ENCODE assay signal across 23 mouse cellular contexts in the genomic region with DNA sequence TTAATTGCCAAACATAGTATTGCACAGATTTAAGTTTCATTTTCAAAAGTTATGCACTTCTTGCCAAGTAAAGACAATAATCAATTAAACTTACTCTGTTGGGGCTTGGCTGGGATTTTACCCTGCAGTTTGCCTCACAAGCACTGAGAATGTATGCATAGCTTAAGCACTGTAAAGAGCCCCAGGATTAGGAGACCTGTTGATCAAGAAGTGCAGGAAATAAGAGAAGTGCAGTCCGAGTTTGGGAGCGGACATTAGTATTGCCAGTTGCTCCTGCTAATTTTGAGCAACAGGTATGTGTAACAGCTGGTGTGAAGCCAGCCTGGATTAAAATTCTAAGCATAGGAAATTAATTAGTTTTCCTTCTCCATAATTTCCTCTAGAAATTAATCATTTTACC.
DNase-seq lines count a peak whose midpoint lies in the region; ATAC-seq and TF ChIP-seq lines count a peak whose summit lies in the region.
"Had no signal": no experiment of that assay in that cellular context is flagged by ENCODE, and none has a peak within 500 bp of the region (broad histone marks: within the 10 kb centered on the region; RNA-seq: fewer than 3 reads in every experiment).

No protein-coding gene starts in this region.

- no peak for ATAC-seq in megakaryocyte, adult 5-6 weeks (ENCODE audit: poor library complexity, severe bottlenecking)
- ATAC-seq: forebrain, embryonic 14.5 days; forebrain, postnatal 0 days; Patski had no signal

- H3K36me3 ChIP-seq in CH12.LX (replicated peaks in 1 of 2; ENCODE audit: control insufficient read depth in 1 of 2, insufficient read depth in 1 of 2, low read length in 1 of 2), result no peaks in the 10 kb centered on the region
- no peaks in the 10 kb centered on the region for H3K36me3 ChIP-seq in myocyte (ENCODE audit: control insufficient read depth, insufficient read depth)
- H3K36me3 ChIP-seq: embryonic facial prominence, embryonic 13.5 days; forebrain, embryonic 10.5 days; forebrain, embryonic 12.5 days; G1E had no signal

- TF ChIP-seq CTCF in layer of hippocampus, adult 2 months (conservative IDR thresholded peaks at IDR 0.05), result no peak
- TF ChIP-seq CTCF in CH12.LX (conservative IDR thresholded peaks at IDR 0.05 in 1 of 2, IDR thresholded peaks at IDR 0.05 in 1 of 2; ENCODE audit: low read depth in 2 of 2, low read length in 2 of 2), result no peak

- TF ChIP-seq POLR2A in CH12.LX (IDR thresholded peaks at IDR 0.05; ENCODE audit: low read depth, low read length) (no peak), myocyte (IDR thresholded peaks at IDR 0.05; ENCODE audit: insufficient read length, low read depth) (no peak)

- H3K27me3 ChIP-seq in CH12.LX (replicated peaks) (no peaks in the 10 kb centered on the region), myocyte (ENCODE audit: control insufficient read depth, insufficient read depth, insufficient read length) (no peaks in the 10 kb centered on the region)
- H3K27me3 ChIP-seq: embryonic facial prominence, embryonic 13.5 days; forebrain, embryonic 12.5 days; Patski had no signal

- H3K4me1 ChIP-seq in CH12.LX (ENCODE audit: control insufficient read depth in 1 of 2, insufficient read depth in 2 of 2), result peaks cover 2 to 19% of the 10 kb centered on the region in 2 experiments; a peak in 2 of 4 replicates
- H3K4me1 ChIP-seq: embryonic facial prominence, embryonic 13.5 days; forebrain, embryonic 10.5 days; forebrain, embryonic 12.5 days had no signal

- no peak for TF ChIP-seq RAD21 in CH12.LX (IDR thresholded peaks at IDR 0.05; ENCODE audit: low read depth, low read length)

- dilution Hi-C loops in CH12.LX (cut with MboI; ENCODE audit: extremely low pct_ligation_motif_present, extremely low pct_unique_long_range_greater_than_20kb, low sequenced_read_pairs), result no loop called here

- no peak overlapping the region for H3ac ChIP-seq in myocyte (ENCODE audit: control insufficient read depth, insufficient read length)

- H3K4me2 ChIP-seq in CH12.LX (ENCODE audit: insufficient read depth, low read depth, poor library complexity, severe bottlenecking), result peak overlapping the region; percentile 88
- H3K4me2 ChIP-seq in myocyte (ENCODE audit: low read depth), result peak overlapping the region; percentile 52
- H3K4me2 ChIP-seq: embryonic facial prominence, embryonic 13.5 days; forebrain, embryonic 12.5 days had no signal

- H3K4me3 ChIP-seq in layer of hippocampus, adult 2 months, result no peak overlapping the region
- H3K4me3 ChIP-seq in CH12.LX (replicated peaks in 1 of 3; ENCODE audit: low read depth in 2 of 3, low read length in 2 of 3, poor library complexity in 1 of 3), result no peak overlapping the region
- H3K4me3 ChIP-seq in myocyte, result no peak overlapping the region
- H3K4me3 ChIP-seq: embryonic facial prominence, embryonic 13.5 days; forebrain, embryonic 10.5 days; forebrain, embryonic 12.5 days had no signal

- no peak for TF ChIP-seq EP300 in CH12.LX (IDR thresholded peaks at IDR 0.05; ENCODE audit: low read length)

- in situ Hi-C loops in CH12.LX (cut with MboI; ENCODE audit: low pct_ligation_motif_present, low pct_unique_long_range_greater_than_20kb, low sequenced_read_pairs), result no loop called here

- no peaks in the 10 kb centered on the region for H3K9me3 ChIP-seq in CH12.LX (replicated peaks; ENCODE audit: low read length)
- H3K9me3 ChIP-seq: embryonic facial prominence, embryonic 13.5 days; forebrain, embryonic 10.5 days; forebrain, embryonic 12.5 days; G1E had no signal

- no peaks in the 10 kb centered on the region for H3K79me2 ChIP-seq in CH12.LX (replicated peaks; ENCODE audit: control insufficient read depth, extremely low read depth, insufficient read depth, poor library complexity, severe bottlenecking)
- no peaks in the 10 kb centered on the region for H3K79me2 ChIP-seq in myocyte (ENCODE audit: control insufficient read depth, insufficient read depth)

- no peak for DNase-seq in layer of hippocampus, adult 2 months (ENCODE audit: low spot score in 2 of 2)
- no peak for DNase-seq in layer of hippocampus, adult 9-11 months
- DNase-seq in CH12.LX (ENCODE audit: extremely low read depth), result no peak
- peak; percentile 95 for DNase-seq in fat pad, adult 2 months (ENCODE audit: extremely low read depth, low read depth, low spot score)
- DNase-seq in thymus, postnatal 4 days, result no peak
- no peak for DNase-seq in heart, postnatal 4 days
- DNase-seq: adrenal gland, adult 8-10 months; adrenal gland, postnatal 14 days; adrenal gland, postnatal 36 days; cerebellum, adult 11-12 months; cerebellum, adult 2 months; cerebellum, adult 9-10 months; cerebellum, postnatal 10 days; cerebellum, postnatal 25 days; forebrain, postnatal 0 days had no signal

- peak overlapping the region; percentile 32; the same call in 1 of the 2 replicates for H3K27ac ChIP-seq in layer of hippocampus, adult 2 months
- H3K27ac ChIP-seq in CH12.LX (ENCODE audit: insufficient read depth, low read depth), result no peak overlapping the region
- H3K27ac ChIP-seq: embryonic facial prominence, embryonic 13.5 days; forebrain, embryonic 10.5 days; forebrain, embryonic 12.5 days had no signal

- H3K9ac ChIP-seq in CH12.LX (ENCODE audit: insufficient read depth, low read depth), result no peak overlapping the region
- H3K9ac ChIP-seq: embryonic facial prominence, embryonic 13.5 days; forebrain, embryonic 12.5 days; forebrain, postnatal 0 days had no signal

TF ChIP-seq in CH12.LX, 34 proteins besides CTCF, POLR2A, EP300 and RAD21:
- no peak for TF ChIP-seq ZNF384 (IDR thresholded peaks at IDR 0.05; ENCODE audit: low read depth, low read length)
- no peak for TF ChIP-seq TBP (conservative IDR thresholded peaks at IDR 0.05; ENCODE audit: low read depth, low read length)
- TF ChIP-seq GABPA (IDR thresholded peaks at IDR 0.05; ENCODE audit: insufficient replicate concordance, low read depth, low read length), result no peak
- TF ChIP-seq ELF1 (IDR thresholded peaks at IDR 0.05; ENCODE audit: low read depth, low read length), result no peak
- TF ChIP-seq IRF4 (IDR thresholded peaks at IDR 0.05; ENCODE audit: low read depth, low read length), result no peak
- TF ChIP-seq MXI1 (IDR thresholded peaks at IDR 0.05; ENCODE audit: low read depth, low read length), result no peak
- no peak for TF ChIP-seq MAX (IDR thresholded peaks at IDR 0.05; ENCODE audit: low read length)
- no peak for TF ChIP-seq MEF2A (IDR thresholded peaks at IDR 0.05; ENCODE audit: borderline replicate concordance, low read depth, low read length)
- TF ChIP-seq ETS1 (conservative IDR thresholded peaks at IDR 0.05; ENCODE audit: low read depth, low read length), result no peak
- TF ChIP-seq BHLHE40 (IDR thresholded peaks at IDR 0.05; ENCODE audit: low read depth, low read length), result no peak
- no peak for TF ChIP-seq MYC (IDR thresholded peaks at IDR 0.05; ENCODE audit: low read depth, low read length)

TF ChIP-seq in myocyte, 11 proteins besides CTCF, POLR2A, EP300 and RAD21:
- TF ChIP-seq USF1 (IDR thresholded peaks at IDR 0.05; ENCODE audit: low read depth), result no peak
- no peak for TF ChIP-seq REST (IDR thresholded peaks at IDR 0.05; ENCODE audit: insufficient read depth, insufficient read length)
- TF ChIP-seq POLR2AphosphoS2 (IDR thresholded peaks at IDR 0.05; ENCODE audit: insufficient read length, low read depth), result no peak
- TF ChIP-seq MAX (IDR thresholded peaks at IDR 0.05; ENCODE audit: low read depth), result no peak
- TF ChIP-seq MYOG (IDR thresholded peaks at IDR 0.05; ENCODE audit: control insufficient read depth in 1 of 3, insufficient read depth in 1 of 3, insufficient read length in 2 of 3, low read depth in 2 of 3), result no peak
- no peak for TF ChIP-seq E2F4 (IDR thresholded peaks at IDR 0.05; ENCODE audit: insufficient read depth)
- TF ChIP-seq TCF12 (IDR thresholded peaks at IDR 0.05; ENCODE audit: insufficient read depth, poor library complexity, severe bottlenecking), result no peak
- no peak for TF ChIP-seq SRF (IDR thresholded peaks at IDR 0.05; ENCODE audit: control insufficient read depth, insufficient read length, low read depth)
- TF ChIP-seq CEBPB (IDR thresholded peaks at IDR 0.05; ENCODE audit: insufficient read depth, poor library complexity, severe bottlenecking), result no peak
- no peak for TF ChIP-seq MYOD1 (IDR thresholded peaks at IDR 0.05; ENCODE audit: control insufficient read depth in 1 of 3, insufficient read length in 2 of 3, low read depth in 2 of 3)
- TF ChIP-seq TCF3 (IDR thresholded peaks at IDR 0.05; ENCODE audit: insufficient read length, low read depth), result no peak
